Mouse (Mus musculus) kidney, adult 8-10 months (tissue): ENCODE data around the gene Gm11757.
"Not testable (repeated sequence)": the region's sequence is repeated elsewhere in the genome, so short reads cannot be mapped to it uniquely, and the experiment has no call there.

Experiments used
- DNase-seq, 2 experiments: peaks; one replicate each; pipeline ENCODE4 v3.0.0; 2022

Gene Gm11757

DNA sequence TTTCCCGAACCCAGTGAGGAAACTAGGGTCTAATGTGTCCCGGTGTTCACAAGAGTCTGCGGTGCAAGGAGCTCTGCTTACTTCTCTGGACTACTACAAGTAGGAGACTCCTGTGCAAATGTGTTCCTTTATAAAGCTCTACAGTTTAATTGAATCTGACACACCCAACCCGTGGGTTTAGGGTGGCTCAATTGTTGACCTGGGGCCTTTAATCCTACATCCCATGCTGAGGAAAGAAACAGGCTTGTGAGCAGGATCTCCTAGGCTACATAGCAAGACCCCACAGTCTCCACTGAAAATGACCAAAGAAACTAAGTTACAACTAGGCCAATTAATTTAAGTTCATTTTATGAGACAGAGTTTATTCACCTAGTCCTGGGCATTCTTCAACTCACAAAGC lies at the start of gene Gm11757:
Gene Gm11757 (minus strand): TSS at position 101 of the 400 bp plus-strand sequence.
- not testable (repeated sequence) for DNase-seq

DNA sequence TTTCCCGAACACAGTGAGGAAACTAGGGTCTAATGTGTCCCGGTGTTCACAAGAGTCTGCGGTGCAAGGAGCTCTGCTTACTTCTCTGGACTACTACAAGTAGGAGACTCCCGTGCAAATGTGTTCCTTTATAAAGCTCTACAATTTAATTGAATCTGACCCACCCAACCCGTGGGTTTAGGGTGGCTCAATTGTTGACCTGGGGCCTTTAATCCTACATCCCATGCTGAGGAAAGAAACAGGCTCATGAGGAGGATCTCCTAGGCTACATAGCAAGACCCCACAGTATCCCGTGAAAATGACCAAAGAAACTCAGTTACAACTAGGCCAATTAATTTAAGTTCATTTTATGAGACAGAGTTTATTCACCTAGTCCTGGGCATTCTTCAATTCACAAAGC lies 29.7 kb upstream of the Gm11757 start, which contains the start of gene Gm11756:
Gene Gm11756 (minus strand): TSS at position 101 of the 400 bp plus-strand sequence.
- DNase-seq, result not testable (repeated sequence)

DNA sequence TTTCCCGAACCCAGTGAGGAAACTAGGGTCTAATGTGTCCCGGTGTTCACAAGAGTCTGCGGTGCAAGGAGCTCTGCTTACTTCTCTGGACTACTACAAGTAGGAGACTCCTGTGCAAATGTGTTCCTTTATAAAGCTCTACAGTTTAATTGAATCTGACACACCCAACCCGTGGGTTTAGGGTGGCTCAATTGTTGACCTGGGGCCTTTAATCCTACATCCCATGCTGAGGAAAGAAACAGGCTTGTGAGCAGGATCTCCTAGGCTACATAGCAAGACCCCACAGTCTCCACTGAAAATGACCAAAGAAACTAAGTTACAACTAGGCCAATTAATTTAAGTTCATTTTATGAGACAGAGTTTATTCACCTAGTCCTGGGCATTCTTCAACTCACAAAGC lies 14.9 kb upstream of the Gm11757 start, which contains the start of gene Gm13871:
Gene Gm13871 (minus strand): TSS at position 101 of the 400 bp plus-strand sequence.
- DNase-seq, result not testable (repeated sequence)

DNA sequence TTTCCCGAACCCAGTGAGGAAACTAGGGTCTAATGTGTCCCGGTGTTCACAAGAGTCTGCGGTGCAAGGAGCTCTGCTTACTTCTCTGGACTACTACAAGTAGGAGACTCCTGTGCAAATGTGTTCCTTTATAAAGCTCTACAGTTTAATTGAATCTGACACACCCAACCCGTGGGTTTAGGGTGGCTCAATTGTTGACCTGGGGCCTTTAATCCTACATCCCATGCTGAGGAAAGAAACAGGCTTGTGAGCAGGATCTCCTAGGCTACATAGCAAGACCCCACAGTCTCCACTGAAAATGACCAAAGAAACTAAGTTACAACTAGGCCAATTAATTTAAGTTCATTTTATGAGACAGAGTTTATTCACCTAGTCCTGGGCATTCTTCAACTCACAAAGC lies 14.7 kb downstream of the Gm11757 start, which contains the start of gene Gm11758:
Gene Gm11758 (minus strand): TSS at position 101 of the 400 bp plus-strand sequence.
- DNase-seq, result not testable (repeated sequence)
